ENCODE assay signal across 19 mouse cellular contexts in genomic region chr6:117991297-117991696, GRCm38 (mm10). TPM values are rescaled to one million over a fixed set of nuclear protein-coding genes. Genes with fewer than 3 reads are reported as not detected.
A peak's percentile ranks its signal among the peaks of the same experiment; 100 is the strongest.
DNase-seq lines count a peak whose midpoint lies in the region; ATAC-seq lines count a peak whose summit lies in the region.
"Had no signal": no experiment of that assay in that cellular context is flagged by ENCODE, and none has a peak within 500 bp of the region (broad histone marks: within the 10 kb centered on the region; RNA-seq: fewer than 3 reads in every experiment).

No protein-coding gene starts in this region.

- peak; percentile 31 for DNase-seq in urinary bladder, postnatal 25 days (ENCODE audit: low spot score)
- DNase-seq in urinary bladder, postnatal 10 days (ENCODE audit: low spot score): no peak
- peak; percentile 49 to 62 for DNase-seq in heart, postnatal 14 days
- DNase-seq in lung, postnatal 25 days (ENCODE audit: low spot score): peak; percentile 58
- no peak for DNase-seq in ovary, postnatal 36 days (ENCODE audit: low spot score)
- DNase-seq: cerebellum, adult 9-11 months; kidney, adult 9 months; lung, embryonic 14.5 days; thymus, postnatal 36 days had no signal

- H3K27ac ChIP-seq in forebrain, embryonic 16.5 days (ENCODE audit: low read length): no peak overlapping the region
- H3K27ac ChIP-seq: embryonic facial prominence, embryonic 10.5 days; hindbrain, embryonic 14.5 days; limb, embryonic 13.5 days; midbrain, embryonic 12.5 days had no signal

- no peaks in the 10 kb centered on the region for H3K4me1 ChIP-seq in forebrain, embryonic 16.5 days (replicated peaks; ENCODE audit: control insufficient read depth, insufficient read depth, low read length)
- H3K4me1 ChIP-seq: limb, embryonic 13.5 days; midbrain, embryonic 12.5 days had no signal

- H3K4me3 ChIP-seq in forebrain, embryonic 16.5 days (replicated peaks; ENCODE audit: low read length): no peak overlapping the region
- H3K4me3 ChIP-seq: embryonic facial prominence, embryonic 10.5 days; limb, embryonic 13.5 days; midbrain, embryonic 12.5 days had no signal

- 76% methylated on average over 7 of the region's 7 CpGs for WGBS in forebrain, embryonic 16.5 days

- H3K4me2 ChIP-seq in forebrain, embryonic 16.5 days (ENCODE audit: low read length): no peak overlapping the region
- H3K4me2 ChIP-seq: hindbrain, embryonic 14.5 days; limb, embryonic 13.5 days; lung, embryonic 14.5 days; midbrain, embryonic 12.5 days had no signal

- no peaks in the 10 kb centered on the region for H3K9me3 ChIP-seq in forebrain, embryonic 16.5 days (ENCODE audit: control insufficient read depth, low read length)
- H3K9me3 ChIP-seq: embryonic facial prominence, embryonic 10.5 days; limb, embryonic 13.5 days; midbrain, embryonic 12.5 days had no signal

- no peak for ATAC-seq in forebrain, embryonic 16.5 days
- ATAC-seq in erythroid progenitor cell, adult 5-6 weeks (replicated peaks; ENCODE audit: low FRiP score, poor library complexity, severe bottlenecking): no peak
- ATAC-seq: Patski had no signal

- H3K27me3 ChIP-seq in forebrain, embryonic 16.5 days (replicated peaks; ENCODE audit: control insufficient read depth, insufficient read depth, low read length): no peaks in the 10 kb centered on the region
- H3K27me3 ChIP-seq: midbrain, embryonic 12.5 days had no signal

- intact Hi-C loops in heart, postnatal 14 days (cut with DNase I): no loop called here

- H3K9ac ChIP-seq in forebrain, embryonic 16.5 days (replicated peaks; ENCODE audit: low read depth, low read length): no peak overlapping the region
- H3K9ac ChIP-seq: hindbrain, embryonic 14.5 days; limb, embryonic 13.5 days; lung, embryonic 14.5 days; midbrain, embryonic 12.5 days had no signal

- no peaks in the 10 kb centered on the region for H3K36me3 ChIP-seq in forebrain, embryonic 16.5 days (ENCODE audit: control insufficient read depth, insufficient read depth)
- H3K36me3 ChIP-seq: embryonic facial prominence, embryonic 10.5 days; limb, embryonic 13.5 days; midbrain, embryonic 12.5 days had no signal

RNA-seq across cellular contexts. Expression of gene Rasgef1a, which starts 19.9 kb away (rescaled TPM):
- total RNA-seq in heart, postnatal 14 days (2021): under 1 TPM; 0.12 to 0.19 TPM
- 4.0 and 7.0 TPM in 2 replicates for polyA plus RNA-seq in forebrain, embryonic 16.5 days (2015; fragmentation: Nextera tagmentation; extraction: Ambion mirVana)
- total RNA-seq in erythroid progenitor cell, adult 5-6 weeks (2015; ENCODE audit: low replicate concordance): not detected in 2 replicates
- total RNA-seq in erythroid progenitor cell, adult 5-6 weeks (2017; ENCODE audit: low replicate concordance): not detected in 2 replicates

RNA-seq across cellular contexts. Expression of gene Fxyd4, which starts 53.8 kb away (rescaled TPM):
- not detected for total RNA-seq in heart, postnatal 14 days (2021)
- 1.5 and 3.5 TPM in 2 replicates for polyA plus RNA-seq in forebrain, embryonic 16.5 days (2015; fragmentation: Nextera tagmentation; extraction: Ambion mirVana)
- total RNA-seq in erythroid progenitor cell, adult 5-6 weeks (2015; ENCODE audit: low replicate concordance): not detected in 2 replicates
- total RNA-seq in erythroid progenitor cell, adult 5-6 weeks (2017; ENCODE audit: low replicate concordance): not detected in 2 replicates
- total RNA-seq: adrenal gland, adult 18-20 months; CH12.LX; gastrocnemius, postnatal 4 days had no signal

Comparison
In these comparisons a context has a peak if more than half of its experiments do, and no peak if none do; other contexts are left out.
1. DNase-seq: peak in urinary bladder, postnatal 25 days (single experiment), heart, postnatal 14 days (2 of 2) and lung, postnatal 25 days (single experiment); none in urinary bladder, postnatal 10 days (single experiment) and ovary, postnatal 36 days (single experiment).